Mouse (Mus musculus): ENCODE results near the gene Tmem179b.

DNA sequence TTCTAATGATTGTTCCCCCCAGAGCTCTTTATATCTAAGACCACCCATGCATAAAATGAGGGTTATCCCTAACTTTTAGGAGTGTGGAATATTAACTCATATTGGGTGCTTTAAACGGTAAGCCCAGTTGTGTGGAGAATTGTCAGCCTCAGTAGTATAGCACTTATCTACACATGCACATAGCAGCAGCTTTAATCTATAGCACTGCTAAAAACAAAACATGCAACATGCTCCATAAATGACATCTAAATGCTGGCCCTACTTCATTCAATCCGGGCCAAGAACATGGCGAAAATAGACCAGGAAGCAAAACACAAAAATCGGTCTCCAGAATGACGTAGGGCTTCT lies 51.7 kb downstream of the Tmem179b start:
- no peak for TF ChIP-seq CTCF (IDR thresholded peaks at IDR 0.05; ENCODE audit: borderline replicate concordance, control insufficient read depth, extremely low read depth, insufficient read depth, low read length, poor library complexity)
- no peak for TF ChIP-seq POLR2A (IDR thresholded peaks at IDR 0.05; ENCODE audit: control insufficient read depth, extremely low read depth, insufficient read depth, low read length, poor library complexity)

All from thymus, adult 2 months (tissue).